Mouse (Mus musculus) spleen, adult 2 months (tissue): ENCODE measurements around the gene Cyp2c68. TPM values are rescaled to one million over a fixed set of nuclear protein-coding genes. Genes with fewer than 3 reads are reported as not detected.
"Not testable (repeated sequence)": the region's sequence is repeated elsewhere in the genome, so short reads cannot be mapped to it uniquely, and the experiment has no call there.

Experiments used
- DNase-seq, 2 experiments: peaks; one replicate each; pipeline versions ENCODE4 v3.0.0 to v3.0.0-alpha.2; 2012 to 2021; ENCODE audit warnings: low spot score in 2 of 2, low read depth in 1 of 2
- H3K27ac ChIP-seq: fragments of 200-500 bp; 2 replicates; pipeline ENCODE4 v1.5.1; 2012; ENCODE audit warnings: low read length, inconsistent platforms; ENCODE audit not compliant: insufficient read depth
- H3K27me3 ChIP-seq: fragments of 200-500 bp; 2 replicates; pipeline ENCODE4 v1.6.1; 2012; ENCODE audit warnings: mild to moderate bottlenecking, moderate library complexity, low read length, inconsistent platforms; ENCODE audit not compliant: control insufficient read depth, insufficient read depth
- H3K36me3 ChIP-seq: fragments of 200-500 bp; 2 replicates; pipeline ENCODE4 v1.6.1; 2012; ENCODE audit warnings: mild to moderate bottlenecking, low read length, inconsistent platforms; ENCODE audit not compliant: control insufficient read depth, insufficient read depth
- H3K4me1 ChIP-seq: fragments of 200-500 bp; 2 replicates; pipeline ENCODE4 v1.6.1; 2011; ENCODE audit warnings: inconsistent platforms; ENCODE audit not compliant: control insufficient read depth, insufficient read depth, insufficient read length
- H3K4me3 ChIP-seq: fragments of 200-500 bp; 2 replicates; pipeline ENCODE4 v1.5.1; 2011; ENCODE audit warnings: mild to moderate bottlenecking, inconsistent platforms; ENCODE audit not compliant: insufficient read depth, insufficient read length; ENCODE audit errors: extremely low read depth
- CTCF ChIP-seq: fragments of 200-500 bp; IDR thresholded peaks from 2 replicates; pipeline ENCODE4 v1.5.1; 2011; ENCODE audit warnings: mild to moderate bottlenecking, inconsistent platforms; ENCODE audit not compliant: insufficient read depth, insufficient read length, insufficient replicate concordance; ENCODE audit errors: extremely low read depth
- POLR2A ChIP-seq: fragments of 200-500 bp; IDR thresholded peaks from 2 replicates; pipeline ENCODE4 v1.6.1; 2011; ENCODE audit warnings: low read depth, low read length, inconsistent platforms
- WGBS: fragments of 180-500 bp; shearing (Covaris S2); methylation state at CpG from one replicate; pipeline ENCODE4 v1.1.7; 2018; 5-methylcytosine and 5-hydroxymethylcytosine counted together
- polyA plus RNA-seq: library from polyadenylated mRNA; depleted of rRNA; stranded (reverse); fragments of >200 nt; gene quantifications from 2 replicates; pipeline ENCODE4 v1.2.3, GENCODE M21; 2012; rRNA removed

Gene Cyp2c68
- not detected in 2 replicates for polyA plus RNA-seq

GRCm38 (mm10) chr19:39740920-39741319 is at the start of gene Cyp2c68:
Gene Cyp2c68, minus strand, starts transcription at chr19:39741054.
- Histone ChIP-seq H3K36me3 (no peaks in the 10 kb centered on the region), H3K4me1 (no peaks in the 10 kb centered on the region), H3K4me3 (no peak within 1 kb of the TSS), H3K27ac (no peak within 1 kb of the TSS), H3K27me3 (no peaks in the 10 kb centered on the region)
- WGBS: 88% methylated on average over 2 of the region's 2 CpGs
- no peak for DNase-seq
- TF ChIP-seq CTCF (no peak), POLR2A (no peak)

DNA sequence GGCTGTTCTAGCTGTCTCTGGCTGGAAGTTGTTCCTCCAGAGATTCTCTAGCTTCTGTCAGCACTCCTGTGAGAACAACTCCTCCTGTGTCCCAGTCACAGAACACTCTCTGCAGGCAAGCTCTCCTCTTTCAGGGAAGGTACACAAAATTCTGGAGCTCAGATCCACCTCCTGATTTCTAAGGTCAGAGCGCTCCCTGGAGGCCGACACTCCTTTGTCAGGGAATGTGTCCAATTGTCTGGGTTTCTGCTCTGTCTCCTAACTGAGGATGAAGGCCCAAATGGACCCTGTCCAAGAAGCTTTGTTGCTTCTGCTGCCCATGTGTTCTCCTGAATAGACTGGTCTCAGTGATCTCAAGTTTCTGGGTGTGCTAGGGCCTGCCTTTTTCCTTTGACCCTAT is 44.6 kb upstream of the Cyp2c68 start:
- WGBS: 71% methylated on average over 2 of the region's 2 CpGs
- H3K4me1 ChIP-seq, H3K4me3 ChIP-seq, H3K27me3 ChIP-seq, H3K36me3 ChIP-seq, DNase-seq, H3K27ac ChIP-seq: not testable (repeated sequence)

- Histone ChIP-seq H3K4me3 (no peak overlapping the region), H3K4me1 (no peaks in the 10 kb centered on the region), H3K27ac (no peak overlapping the region), H3K36me3 (no peaks in the 10 kb centered on the region), H3K27me3 (no peaks in the 10 kb centered on the region)
- 26% methylated on average over 1 of the region's 1 CpGs for WGBS
- no peak for DNase-seq
- TF ChIP-seq CTCF: no peak
- TF ChIP-seq POLR2A: no peak
Measured at GRCm38 (mm10) chr19:39745357-39745756, 4.5 kb upstream of the Cyp2c68 start.

GRCm38 (mm10) chr19:39744361-39744760 is 3.5 kb upstream of the Cyp2c68 start:
- WGBS: 72% methylated on average over 1 of the region's 1 CpGs
- not testable (repeated sequence) for H3K27me3 ChIP-seq, H3K27ac ChIP-seq, H3K36me3 ChIP-seq, DNase-seq, H3K4me3 ChIP-seq, H3K4me1 ChIP-seq

- H3K27me3 ChIP-seq, DNase-seq, H3K4me3 ChIP-seq, H3K27ac ChIP-seq, H3K36me3 ChIP-seq, H3K4me1 ChIP-seq: not testable (repeated sequence)
- 78% methylated on average over 2 of the region's 2 CpGs for WGBS
Measured at GRCm38 (mm10) chr19:39711116-39711515, 29.7 kb downstream of the Cyp2c68 start.

DNA sequence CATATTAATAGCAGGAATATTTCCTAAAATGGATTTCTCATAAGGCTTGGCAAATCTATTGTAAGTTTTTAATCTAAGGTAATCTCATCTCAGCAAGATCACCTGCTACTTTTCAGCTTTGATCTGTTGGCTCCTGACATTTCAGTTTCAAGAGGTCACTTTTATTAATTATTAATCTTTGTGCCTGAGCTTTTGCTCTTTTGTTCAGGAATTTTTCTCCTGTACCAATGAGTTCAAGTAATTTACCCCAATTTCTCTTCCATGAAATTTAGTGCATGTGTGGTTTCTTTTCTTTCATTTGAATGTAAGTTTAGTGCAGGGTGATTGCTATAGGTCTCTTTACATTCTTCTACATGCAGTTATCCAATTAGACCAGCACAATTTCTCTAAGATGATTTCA is 75.2 kb downstream of the Cyp2c68 start:
- not testable (repeated sequence) for H3K27me3 ChIP-seq, H3K27ac ChIP-seq, H3K4me3 ChIP-seq, DNase-seq, H3K36me3 ChIP-seq, H3K4me1 ChIP-seq

DNA sequence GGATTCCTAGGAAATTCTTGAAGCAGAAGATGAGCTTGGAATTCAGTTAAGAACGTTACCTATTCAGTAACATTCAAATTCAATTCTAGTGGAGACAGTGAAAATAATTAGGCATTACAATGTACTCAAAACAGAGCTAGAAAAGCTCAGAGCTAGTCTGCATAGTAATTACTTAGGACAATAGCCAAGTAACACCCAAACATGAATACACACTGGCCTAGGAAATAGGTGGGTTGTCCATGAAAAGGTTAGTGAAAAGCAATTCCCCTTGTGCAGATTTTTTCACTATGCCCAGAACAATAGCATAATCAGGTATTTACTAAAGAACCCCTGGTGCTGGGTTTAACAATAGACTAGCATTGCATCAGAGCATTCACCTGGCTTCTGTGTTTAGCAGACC is 88.5 kb downstream of the Cyp2c68 start:
- no peak overlapping the region for H3K4me3 ChIP-seq
- WGBS: 38% methylated on average over 1 of the region's 1 CpGs
- no peak for DNase-seq
- TF ChIP-seq POLR2A: no peak
- TF ChIP-seq CTCF: no peak
- no peaks in the 10 kb centered on the region for H3K36me3 ChIP-seq
- H3K27ac ChIP-seq: no peak overlapping the region
- no peaks in the 10 kb centered on the region for H3K4me1 ChIP-seq
- no peaks in the 10 kb centered on the region for H3K27me3 ChIP-seq

DNA sequence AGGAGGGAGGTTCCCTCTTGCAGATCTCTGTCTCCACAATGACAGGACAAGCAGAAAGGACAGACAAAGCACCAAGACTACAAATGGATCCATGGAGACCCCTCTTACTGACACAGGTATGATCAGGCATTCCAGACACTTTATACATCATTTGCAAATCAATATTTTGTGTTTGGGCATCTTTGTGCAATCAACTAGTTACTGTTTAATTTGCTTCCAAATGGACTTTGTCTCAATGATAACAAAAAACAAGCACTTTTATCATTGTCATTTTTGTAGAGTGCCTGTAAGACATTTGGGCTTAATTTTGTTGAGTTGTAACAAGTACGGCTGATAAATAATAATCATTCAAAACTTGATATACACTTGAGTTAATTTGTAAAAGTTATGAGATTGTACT is 91.9 kb downstream of the Cyp2c68 start, which contains the start of gene Cyp2c67:
Gene Cyp2c67, minus strand, starts transcription at position 114 of the 400 bp plus-strand sequence.
- no peak within 1 kb of the TSS for H3K4me3 ChIP-seq
- H3K27ac ChIP-seq: no peak within 1 kb of the TSS
- 86% methylated on average over 1 of the region's 1 CpGs for WGBS
- DNase-seq: no peak
- no peaks in the 10 kb centered on the region for H3K36me3 ChIP-seq
- no peaks in the 10 kb centered on the region for H3K27me3 ChIP-seq
- no peaks in the 10 kb centered on the region for H3K4me1 ChIP-seq
- TF ChIP-seq CTCF (no peak), POLR2A (no peak)
